Mouse (Mus musculus) kidney, adult 11 months (tissue): ENCODE results near the gene Thap11.

Experiments
- DNase-seq: peaks from one replicate; pipeline ENCODE4 v3.0.0; 2022

Gene Thap11

DNA sequence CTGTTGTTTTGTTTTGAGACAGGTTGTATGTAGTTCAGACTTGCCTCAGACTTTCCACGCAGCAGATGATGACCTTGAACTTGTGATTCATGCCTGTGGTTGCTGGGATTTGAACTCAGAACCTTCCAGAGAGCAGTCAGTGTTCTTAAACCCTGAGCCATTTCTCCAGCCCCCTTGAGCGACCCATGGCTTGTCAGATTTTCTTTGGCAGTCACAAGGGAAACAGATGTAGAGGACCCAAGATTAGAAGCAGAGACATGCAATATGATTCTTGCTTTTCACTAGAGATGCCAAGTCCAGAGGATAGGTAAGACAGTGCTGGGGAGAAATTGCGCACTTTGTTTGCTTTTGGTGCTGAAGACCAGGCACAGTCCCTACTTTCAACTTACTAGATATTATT is 1.8 kb upstream of the Thap11 start, which contains the start of gene Cenpt:
TSS of gene Cenpt (minus strand) at position 101 of the 400 bp plus-strand sequence.
- no peak for DNase-seq

DNA sequence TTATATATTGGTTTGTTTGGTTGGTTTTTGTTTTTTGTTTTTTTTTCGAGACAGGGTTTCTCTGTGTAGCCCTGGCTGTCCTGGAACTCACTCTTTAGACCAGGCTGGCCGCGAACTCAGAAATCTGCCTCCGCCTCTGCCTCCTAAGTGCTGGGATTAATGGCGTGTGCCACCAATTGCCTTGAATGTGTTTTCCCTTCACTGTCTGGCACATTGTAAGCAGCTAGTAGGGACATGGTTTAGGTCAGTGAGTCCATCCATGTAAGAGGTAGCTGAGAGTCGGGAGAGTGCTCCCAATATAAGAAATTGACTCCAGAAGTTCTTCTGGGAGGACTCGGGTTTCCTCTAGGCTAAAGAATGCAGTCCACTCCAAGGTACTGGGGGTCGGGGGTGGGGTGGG is 629 bp upstream of the Thap11 start:
- no peak for DNase-seq

DNA sequence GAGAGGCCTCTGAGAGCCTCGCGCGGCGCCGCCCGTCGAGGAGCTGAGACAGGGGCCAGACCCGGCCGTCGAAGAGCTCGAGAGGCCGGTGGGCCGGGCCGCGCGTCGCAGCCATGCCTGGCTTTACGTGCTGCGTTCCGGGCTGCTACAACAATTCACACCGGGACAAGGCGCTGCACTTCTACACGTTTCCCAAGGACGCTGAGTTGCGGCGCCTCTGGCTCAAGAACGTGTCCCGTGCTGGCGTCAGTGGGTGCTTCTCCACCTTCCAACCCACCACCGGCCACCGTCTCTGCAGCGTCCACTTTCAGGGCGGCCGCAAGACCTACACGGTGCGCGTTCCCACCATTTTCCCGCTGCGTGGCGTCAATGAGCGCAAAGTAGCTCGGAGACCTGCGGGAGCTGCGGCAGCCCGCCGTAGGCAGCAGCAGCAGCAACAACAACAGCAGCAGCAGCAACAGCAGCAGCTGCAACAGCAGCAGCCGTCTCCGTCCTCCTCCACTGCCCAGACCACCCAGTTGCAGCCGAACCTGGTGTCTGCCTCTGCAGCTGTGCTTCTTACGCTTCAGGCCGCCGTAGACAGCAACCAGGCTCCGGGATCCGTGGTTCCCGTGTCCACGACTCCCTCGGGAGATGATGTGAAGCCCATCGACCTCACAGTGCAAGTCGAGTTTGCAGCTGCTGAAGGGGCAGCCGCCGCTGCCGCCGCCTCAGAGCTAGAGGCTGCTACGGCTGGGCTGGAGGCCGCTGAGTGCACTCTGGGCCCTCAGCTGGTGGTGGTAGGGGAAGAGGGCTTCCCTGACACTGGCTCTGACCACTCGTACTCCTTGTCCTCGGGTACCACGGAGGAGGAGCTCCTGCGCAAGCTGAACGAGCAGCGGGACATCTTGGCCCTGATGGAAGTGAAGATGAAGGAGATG is 576 bp downstream of the Thap11 start:
- peak; percentile 45 for DNase-seq

DNA sequence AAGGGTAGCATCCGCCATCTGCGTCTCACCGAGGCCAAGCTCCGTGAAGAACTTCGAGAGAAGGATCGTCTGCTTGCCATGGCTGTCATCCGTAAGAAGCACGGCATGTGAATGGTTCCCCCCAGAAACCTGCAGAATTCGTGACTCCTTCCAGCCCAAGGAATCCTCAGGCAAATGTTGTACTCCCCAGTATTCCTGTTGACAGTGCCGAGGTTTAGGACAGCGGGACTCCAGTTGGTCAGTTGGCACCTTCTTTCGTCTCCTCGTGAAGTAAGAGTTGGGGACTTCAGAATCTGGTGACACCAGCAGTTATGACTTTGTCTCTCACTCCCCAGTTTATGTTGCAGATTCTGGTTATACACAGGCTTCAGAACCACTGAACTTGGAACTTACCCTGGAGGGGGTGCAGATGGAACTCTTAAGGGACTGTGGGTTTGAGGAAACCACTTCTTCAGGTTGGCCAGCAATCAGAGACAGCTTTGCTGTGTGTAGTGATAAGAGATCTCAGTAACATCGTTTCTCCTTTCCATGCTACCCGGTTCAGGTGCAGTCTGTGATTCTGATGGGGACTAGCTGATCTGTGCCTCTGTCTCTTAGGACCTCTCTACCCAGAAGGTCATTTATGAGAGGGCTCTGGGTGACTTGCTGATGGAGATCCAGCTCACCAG is 1.4 kb downstream of the Thap11 start:
- no peak for DNase-seq

DNA sequence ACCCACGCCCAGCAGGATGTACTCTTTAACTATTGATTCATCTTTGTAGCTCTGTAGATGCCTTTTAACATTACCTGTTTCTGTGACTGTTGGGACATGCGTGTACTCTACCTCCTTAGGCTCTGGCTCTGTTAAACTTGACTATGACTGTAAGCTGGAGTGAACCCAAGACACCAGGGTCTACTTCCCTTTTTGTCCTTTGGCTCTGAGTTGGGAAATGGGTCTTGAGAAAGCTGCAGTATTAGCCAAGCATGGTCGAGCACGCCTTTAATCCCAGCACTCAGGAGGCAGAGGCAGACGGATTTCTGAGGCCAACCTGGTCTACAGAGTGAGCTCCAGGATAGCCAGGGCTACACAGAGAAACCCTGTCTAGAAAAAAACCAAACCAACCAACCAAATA is 3.6 kb downstream of the Thap11 start:
- DNase-seq = no peak

DNA sequence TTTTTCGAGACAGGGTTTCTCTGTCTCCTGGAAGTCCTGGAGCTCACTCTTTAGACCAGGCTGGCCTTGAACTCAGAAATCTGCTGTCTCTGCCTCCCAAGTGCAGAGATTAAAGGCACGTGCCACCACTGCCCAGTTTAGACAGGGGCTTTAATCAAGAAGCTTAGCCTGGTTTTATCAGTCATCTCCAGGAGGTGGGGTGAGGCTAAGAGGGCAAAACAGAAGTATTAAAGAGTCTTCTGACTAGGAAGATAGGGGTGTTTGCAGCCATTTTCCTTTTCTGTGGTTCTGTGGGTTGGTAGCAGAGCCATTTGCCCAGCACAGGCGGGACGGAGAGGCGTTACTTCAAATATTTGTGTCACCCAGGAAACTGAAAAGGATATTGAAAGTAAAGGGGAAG is 4.4 kb downstream of the Thap11 start:
- no peak for DNase-seq

DNA sequence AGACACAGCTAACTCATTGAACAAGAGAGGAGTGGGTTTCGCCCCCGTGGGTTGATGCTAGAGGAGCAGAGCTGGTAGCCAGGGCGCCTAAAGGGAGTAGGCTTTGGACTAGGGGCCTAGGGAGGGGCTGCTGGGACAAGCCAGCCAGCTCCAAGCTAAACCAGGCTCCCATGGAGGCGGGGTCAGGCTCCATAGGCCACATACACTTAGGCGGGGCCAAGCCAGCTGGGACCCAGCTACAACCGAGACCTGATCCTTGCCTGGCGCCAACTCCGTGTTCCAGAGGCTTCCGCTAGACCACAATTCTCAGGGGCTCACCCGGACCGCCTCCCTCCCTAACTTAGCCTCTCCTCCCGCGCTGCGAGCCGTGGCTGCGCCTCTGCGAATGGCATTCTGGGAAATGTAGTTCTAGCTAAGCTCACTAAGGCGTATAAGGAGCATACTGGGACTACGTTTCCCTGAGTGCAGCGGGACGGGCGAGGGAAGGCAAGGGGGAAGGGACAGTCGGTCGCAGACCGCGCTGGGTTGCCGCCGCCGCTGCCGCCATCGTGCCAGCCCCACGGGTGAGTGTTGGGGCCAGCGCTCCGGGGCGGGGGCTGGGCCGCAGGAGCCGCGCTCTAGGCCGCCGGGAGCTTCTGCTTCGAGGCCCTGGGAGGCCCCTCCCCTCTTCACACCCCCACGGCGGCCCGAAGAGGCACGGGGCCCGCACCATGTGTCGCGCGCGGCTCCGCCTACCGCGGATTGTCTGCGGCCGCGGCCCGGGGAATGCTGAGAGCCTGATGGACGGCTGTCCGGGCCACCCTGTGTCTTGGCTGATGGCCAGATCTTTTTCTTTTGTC is 5.4 kb downstream of the Thap11 start, which contains the start of gene Nutf2:
TSS of gene Nutf2 (plus strand) at position 438 of the 839 bp plus-strand sequence.
- DNase-seq = peak; percentile 99

DNA sequence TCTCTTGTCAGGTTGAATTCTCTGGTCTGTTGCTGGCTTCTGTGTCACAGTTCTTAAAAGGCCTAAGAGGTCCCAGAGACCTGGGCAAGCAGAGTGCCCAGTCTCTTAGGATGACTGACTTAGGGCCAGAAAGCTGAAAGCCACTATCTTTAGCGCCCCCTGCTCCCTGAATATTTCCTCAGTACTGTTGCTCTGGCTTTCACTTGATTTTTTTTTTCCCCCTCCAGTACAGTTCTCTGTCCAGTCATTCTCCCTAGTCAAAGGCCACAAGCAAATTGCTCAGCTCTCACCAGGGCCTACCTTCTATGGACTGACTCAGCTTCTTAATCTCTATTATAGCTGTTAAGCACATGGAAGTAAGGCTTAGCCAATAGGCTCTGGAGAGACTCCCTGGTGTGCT is 7.0 kb downstream of the Thap11 start:
- DNase-seq = no peak

DNA sequence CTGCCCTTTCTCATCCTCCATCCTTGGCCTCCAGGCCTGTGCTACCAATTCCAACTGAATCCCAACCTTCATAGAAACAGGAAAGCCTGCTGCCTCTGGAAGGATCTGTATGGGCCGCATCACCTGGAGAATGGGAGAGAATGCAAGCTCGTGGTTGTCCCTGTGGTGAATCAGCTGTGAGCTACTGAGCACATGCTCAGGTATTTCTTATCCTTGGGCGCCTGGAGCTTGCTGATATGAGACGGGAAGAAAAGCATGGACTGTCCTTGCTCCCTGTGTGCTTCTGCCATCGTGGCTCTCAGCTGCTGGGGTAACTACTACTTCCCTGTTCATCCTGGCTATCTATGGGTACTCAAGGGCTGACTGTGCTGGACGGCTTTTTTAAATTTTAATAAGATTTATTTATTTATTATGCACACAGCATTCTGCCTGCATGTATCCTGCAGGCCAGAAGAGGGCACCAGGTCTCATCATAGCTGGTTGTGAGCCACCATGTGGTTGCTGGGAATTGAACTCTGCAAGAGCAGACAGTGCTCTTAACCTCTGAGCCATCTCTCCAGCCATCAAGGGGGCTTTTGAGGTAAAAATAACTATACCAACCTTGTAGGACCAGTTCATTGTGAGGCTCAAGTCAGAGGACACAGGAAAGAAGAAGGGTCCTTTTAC is 11.6 kb downstream of the Thap11 start:
- DNase-seq = no peak

DNA sequence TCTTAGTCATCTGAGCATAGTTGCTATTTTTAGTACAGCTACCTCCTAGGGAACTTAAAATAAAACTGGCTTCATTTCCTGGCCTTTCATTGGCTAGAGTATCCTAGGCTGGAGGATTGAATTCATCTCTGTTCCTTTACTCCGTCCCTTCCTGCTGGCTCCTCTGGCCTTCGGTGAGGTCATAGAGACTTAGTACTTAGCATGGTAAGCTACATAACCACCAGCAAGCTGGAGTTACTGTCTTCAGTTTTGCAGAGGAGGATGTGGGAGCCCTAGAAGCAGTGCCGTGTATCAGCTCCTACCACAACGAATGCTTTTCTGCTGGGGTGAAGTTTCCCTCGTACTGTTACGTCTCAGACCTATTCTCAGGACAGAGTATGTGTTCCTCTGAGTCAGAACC is 19.4 kb downstream of the Thap11 start:
- DNase-seq = no peak

DNA sequence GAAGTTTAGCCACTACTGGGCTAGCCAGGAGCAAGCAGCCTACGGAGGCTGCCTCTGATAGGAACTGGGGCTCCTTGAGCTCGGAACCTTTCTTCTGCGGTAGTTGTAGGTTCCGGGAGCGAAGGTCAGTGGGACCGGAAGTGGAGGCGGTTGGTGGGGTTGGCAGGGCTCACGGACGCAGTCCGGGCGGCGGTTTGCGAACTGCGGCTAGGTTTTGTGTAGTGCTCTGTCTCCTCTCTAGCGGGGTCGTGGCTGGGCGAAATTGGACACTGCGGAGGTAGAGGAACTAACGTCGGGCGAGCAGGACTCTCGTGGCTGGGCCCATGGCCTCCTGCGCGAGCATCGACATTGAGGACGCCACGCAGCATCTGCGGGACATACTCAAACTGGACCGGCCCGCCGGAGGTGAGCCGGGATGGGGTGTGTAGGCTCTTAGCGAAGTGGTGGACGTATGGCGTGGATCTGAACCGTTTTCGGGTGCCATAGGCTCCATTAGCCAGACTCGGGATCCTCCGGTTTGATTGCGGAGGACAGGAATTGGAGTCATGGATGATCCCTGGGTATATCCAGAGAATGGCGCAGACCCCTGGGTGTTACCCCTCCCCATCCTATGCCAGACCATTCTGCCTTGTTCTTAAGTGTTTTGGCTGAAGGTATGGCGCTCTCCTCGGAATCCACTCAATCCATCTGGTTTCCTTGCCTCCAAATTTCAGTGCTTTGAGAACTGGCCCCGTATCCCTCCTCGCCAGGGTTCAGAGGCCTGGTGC is 26.0 kb downstream of the Thap11 start, which contains the start of gene Edc4:
TSS of gene Edc4 (plus strand) at position 128 of the 767 bp plus-strand sequence.
- DNase-seq = peak; percentile 75

DNA sequence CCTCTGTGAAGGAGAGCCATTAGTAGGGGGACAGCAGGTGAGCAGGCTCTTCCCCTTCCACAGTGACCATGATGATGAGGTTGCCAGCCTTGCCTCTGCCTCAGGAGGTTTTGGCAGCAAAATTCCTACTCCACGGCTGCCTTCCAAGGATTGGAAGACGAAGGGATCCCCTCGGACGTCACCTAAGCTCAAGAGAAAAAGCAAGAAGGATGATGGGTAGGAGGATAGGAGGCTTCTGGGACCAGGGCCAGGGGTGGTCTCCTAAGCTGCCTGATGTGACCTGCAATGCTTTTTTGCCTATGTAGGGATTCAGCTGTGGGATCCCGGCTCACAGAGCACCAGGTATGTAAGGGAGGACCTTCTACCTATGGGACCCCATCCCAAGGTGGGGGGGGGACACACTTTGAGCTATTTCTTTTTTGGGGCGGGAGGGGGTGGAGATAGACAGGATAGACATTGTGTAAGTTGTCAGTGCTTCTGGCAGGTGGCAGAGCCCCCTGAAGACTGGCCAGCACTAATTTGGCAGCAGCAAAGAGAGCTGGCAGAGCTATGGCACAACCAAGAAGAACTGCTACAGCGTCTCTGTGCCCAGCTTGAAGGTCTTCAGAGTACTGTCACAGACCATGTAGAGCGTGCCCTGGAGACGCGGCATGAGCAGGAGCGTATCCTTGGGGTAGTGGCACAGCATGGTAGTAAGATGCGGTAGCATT is 35.0 kb downstream of the Thap11 start:
- DNase-seq = no peak

DNA sequence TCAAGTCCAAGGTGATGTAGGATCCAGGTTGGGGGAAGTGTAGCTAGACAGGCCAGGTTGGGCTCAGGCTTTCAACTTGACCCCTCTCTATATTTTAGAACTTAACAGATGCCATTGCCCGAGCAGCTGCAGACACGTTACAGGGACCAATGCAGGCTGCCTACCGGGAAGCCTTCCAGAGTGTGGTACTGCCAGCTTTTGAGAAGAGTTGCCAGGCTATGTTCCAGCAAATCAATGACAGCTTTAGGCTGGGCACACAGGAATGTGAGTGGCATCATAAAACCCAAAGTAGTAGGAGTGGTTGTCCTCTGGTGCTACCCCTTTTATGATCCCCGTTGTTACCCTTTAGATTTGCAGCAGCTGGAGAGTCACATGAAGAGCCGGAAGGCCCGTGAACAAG is 35.9 kb downstream of the Thap11 start:
- DNase-seq = no peak

DNA sequence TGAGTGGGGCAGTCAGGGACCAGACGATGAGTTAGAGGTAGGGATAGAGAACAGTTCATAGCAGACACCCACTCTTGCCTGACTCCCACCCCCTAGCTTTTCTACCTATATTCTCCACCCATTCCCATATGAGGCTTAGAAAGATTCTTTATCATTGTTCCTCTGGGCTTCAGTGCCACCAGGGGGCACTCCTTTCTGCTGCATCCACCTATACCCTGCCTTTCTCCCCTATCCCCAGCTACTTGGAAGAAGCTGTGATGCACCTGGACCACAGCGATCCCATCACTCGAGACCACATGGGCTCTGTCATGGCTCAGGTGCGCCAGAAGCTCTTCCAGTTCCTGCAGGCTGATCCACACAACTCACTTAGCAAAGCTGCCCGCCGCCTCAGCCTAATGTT is 37.5 kb downstream of the Thap11 start:
- DNase-seq = no peak

DNA sequence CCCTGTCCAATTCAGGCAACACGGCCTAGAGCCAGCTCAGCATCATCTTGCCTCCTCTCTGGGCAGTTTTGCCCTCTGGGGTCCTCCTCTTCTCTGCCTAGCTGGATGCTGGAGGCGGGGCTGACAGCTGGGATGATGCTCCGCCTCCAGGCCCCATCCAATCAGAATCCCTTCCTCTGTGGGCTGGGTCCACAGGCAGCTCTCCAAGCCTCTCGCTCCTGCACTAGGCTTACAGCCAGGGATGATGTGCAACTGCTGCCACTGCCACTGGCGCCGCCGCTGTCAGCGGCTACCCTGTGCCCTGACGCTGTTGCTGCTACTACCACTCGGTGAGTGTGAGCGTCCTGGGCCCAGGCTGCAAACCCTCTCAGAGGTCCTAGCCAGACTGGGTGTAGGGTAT is 38.4 kb downstream of the Thap11 start, which contains the start of gene Nrn1l:
TSS of gene Nrn1l (plus strand) at position 229 of the 400 bp plus-strand sequence.
- DNase-seq = peak; percentile 68

DNA sequence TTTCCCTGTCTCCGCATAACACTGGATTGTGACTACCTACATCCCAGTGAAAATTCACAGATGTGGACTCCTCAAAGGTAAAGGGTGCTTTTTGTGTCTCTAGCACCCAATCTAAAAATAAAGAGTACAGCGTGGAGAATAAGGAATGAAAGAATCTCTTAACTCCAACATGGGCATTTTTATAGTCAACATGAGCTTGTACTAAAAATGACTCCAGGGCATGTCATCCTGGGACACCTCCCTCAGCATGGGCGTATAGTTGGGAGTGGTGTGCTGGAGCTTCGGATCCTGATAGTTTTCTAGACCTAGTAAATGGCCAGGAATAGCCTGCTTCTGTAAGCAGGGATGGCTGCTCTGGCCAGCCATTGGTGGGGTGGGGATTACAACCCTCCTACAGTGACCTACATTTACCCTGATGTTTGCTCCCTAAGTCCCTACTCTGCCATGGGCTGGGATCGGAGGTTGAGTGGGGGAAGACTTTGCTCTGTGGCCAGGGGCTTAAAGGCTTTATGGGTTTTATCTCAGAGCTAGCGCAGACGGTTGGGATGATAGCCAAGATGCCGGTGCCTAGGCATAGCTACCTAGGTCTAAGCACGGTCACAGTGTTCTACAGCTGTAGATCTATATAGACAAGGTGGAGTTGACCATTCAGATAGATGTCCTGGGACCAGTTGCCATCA is 43.0 kb downstream of the Thap11 start:
- DNase-seq = no peak

DNA sequence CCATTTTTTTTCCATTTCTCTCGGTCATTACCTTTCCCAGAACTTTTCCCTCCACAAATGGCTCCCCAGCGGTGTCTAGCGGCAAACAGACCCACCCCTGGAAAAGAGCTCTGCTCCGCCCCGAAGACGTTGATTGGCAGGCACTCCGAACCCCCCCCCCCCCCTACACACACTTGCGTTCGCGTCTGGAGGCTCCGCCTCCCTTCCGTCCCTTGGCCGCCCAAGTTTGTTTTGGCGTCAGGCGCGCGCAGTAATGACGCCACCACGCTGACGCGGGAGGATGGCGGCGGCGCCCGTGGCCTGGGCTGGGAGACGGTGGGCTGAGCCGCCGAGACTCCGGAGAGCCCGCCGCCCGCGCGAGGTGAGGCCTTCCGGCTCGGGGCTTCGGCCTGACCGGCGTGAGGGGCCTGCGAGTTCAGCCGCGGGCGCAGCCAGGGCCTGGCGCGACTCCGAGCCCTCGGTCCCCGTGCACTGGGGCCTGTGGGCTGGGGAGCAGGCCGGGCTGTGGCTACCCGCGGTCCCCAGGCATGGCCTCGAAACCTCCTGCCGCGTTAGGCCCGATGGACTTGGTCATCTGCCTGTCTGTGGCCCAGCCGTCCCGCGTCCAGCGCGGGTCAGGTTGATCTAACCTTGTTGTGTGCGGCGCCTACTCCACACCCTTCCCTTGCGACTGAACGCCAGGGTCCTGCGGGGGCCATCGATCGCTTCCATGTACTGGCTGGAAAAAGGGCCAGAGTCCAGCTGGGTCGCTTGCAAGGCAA is 45.4 kb downstream of the Thap11 start, which contains the start of gene Pskh1:
TSS of gene Pskh1 (plus strand) at position 262 of the 761 bp plus-strand sequence.
- peak; percentile 86 for DNase-seq

DNA sequence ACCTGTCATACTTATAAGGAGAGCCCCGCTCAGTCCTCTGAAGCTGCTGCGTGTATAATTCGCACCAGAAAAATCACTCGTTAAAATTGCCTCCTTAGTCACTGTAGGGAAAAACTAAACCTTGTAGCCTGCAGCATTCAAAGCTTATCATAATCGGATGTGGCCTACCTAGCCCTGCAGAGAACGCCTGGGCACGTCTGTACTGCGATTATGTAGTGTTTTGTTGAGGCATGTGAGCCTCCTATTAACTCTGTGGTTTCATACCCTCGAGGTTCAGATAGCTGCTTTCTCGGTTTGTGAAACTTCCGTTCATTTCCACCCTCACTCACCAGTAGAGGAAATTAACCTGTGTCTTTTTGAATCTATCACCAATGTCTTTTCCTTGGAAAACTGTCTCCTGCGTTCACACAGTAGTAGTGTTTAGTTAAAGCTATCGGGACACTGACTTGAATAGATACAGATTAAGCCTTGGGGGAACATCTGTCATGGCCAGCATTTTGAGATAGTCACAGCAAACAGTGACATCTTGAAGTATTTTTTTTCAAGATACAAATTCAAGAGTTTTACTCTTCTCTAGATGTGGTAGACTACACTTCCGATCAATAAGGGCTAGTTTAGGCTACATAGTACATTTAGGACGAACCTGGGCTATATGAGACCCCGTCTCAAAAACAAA is 46.1 kb downstream of the Thap11 start:
- DNase-seq = no peak
